Mouse (Mus musculus) liver, embryonic 15.5 days (tissue): ENCODE measurements around the gene Rae1. TPM values are rescaled to one million over a fixed set of nuclear protein-coding genes. Genes with fewer than 3 reads are reported as not detected.

Experiments used
- ATAC-seq: fragments of 200-750 bp; cut with Nextera tagmentation; 2 replicates; pipeline ENCODE4 v1.8.0; 2017; ENCODE audit warnings: moderate number of reproducible peaks, mild to moderate bottlenecking, moderate library complexity; ENCODE audit not compliant: insufficient read depth
- H3K27ac ChIP-seq: fragments of 300-500 bp; sonication (generic); replicated peaks from 2 replicates; pipeline ENCODE4 v1.5.1; 2015; ENCODE audit warnings: mild to moderate bottlenecking, inconsistent platforms
- H3K27me3 ChIP-seq: fragments of 300-500 bp; sonication (generic); 2 replicates; pipeline ENCODE4 v1.6.1; 2015; ENCODE audit warnings: mild to moderate bottlenecking, inconsistent platforms
- H3K36me3 ChIP-seq: fragments of 300-500 bp; sonication (generic); replicated peaks from 2 replicates; pipeline ENCODE4 v1.6.1; 2015; ENCODE audit warnings: moderate library complexity, mild to moderate bottlenecking, inconsistent platforms
- H3K4me1 ChIP-seq: fragments of 300-500 bp; sonication (generic); replicated peaks from 2 replicates; pipeline ENCODE4 v1.6.1; 2015; ENCODE audit warnings: inconsistent platforms
- H3K4me2 ChIP-seq: fragments of 300-500 bp; sonication (generic); 2 replicates; pipeline ENCODE4 v1.6.1; 2015; ENCODE audit warnings: moderate library complexity, mild to moderate bottlenecking, inconsistent platforms
- H3K4me3 ChIP-seq: fragments of 300-500 bp; sonication (generic); replicated peaks from 2 replicates; pipeline ENCODE4 v1.5.1; 2015; ENCODE audit warnings: mild to moderate bottlenecking, inconsistent platforms
- H3K9ac ChIP-seq: fragments of 300-500 bp; sonication (generic); 2 replicates; pipeline ENCODE4 v1.6.1; 2015; ENCODE audit warnings: moderate library complexity, mild to moderate bottlenecking, inconsistent platforms
- H3K9me3 ChIP-seq: fragments of 300-500 bp; sonication (generic); replicated peaks from 2 replicates; pipeline ENCODE4 v1.6.1; 2016; ENCODE audit warnings: inconsistent platforms
- WGBS: fragments of 180-500 bp; shearing (Covaris S2); methylation state at CpG from one replicate; pipeline ENCODE4 v1.1.7; 2015; ENCODE audit warnings: mixed read lengths; ENCODE audit not compliant: insufficient replicate concordance; 5-methylcytosine and 5-hydroxymethylcytosine counted together
- polyA plus RNA-seq: library from polyadenylated mRNA; unstranded; fragments of >200 nt; fragmentation: Nextera tagmentation; extraction: Ambion mirVana; gene quantifications from 2 replicates; pipeline ENCODE4 v1.2.1, GENCODE M21; 2015

The Rae1 gene
- polyA plus RNA-seq, 1 experiment from 2014 or later, result 64.7 TPM

GRCm38 (mm10) chr2:173027169-173027823 is 27.4 kb downstream of the Rae1 start:
- Histone ChIP-seq H3K36me3 (peaks cover 100% of the 10 kb centered on the region), H3K4me1 (peaks cover 87% of the 10 kb centered on the region), H3K9ac (peak overlapping the region; percentile 94), H3K27me3 (no peaks in the 10 kb centered on the region), H3K27ac (peak overlapping the region; percentile 99), H3K4me2 (peak overlapping the region; percentile 93), H3K4me3 (peak overlapping the region; percentile 91), H3K9me3 (no peaks in the 10 kb centered on the region)
- WGBS, result 90% methylated on average over 6 of the region's 6 CpGs
- no peak for ATAC-seq

GRCm38 (mm10) chr2:173027824-173028495 is 28.0 kb downstream of the Rae1 start:
- peaks cover 94% of the 10 kb centered on the region for H3K4me1 ChIP-seq
- no peaks in the 10 kb centered on the region for H3K9me3 ChIP-seq
- peaks cover 100% of the 10 kb centered on the region for H3K36me3 ChIP-seq
- H3K4me3 ChIP-seq, result peak overlapping the region; percentile 91
- no peak for ATAC-seq
- H3K9ac ChIP-seq, result peak overlapping the region; percentile 94
- H3K27me3 ChIP-seq, result no peaks in the 10 kb centered on the region
- peak overlapping the region; percentile 93 for H3K4me2 ChIP-seq
- 81% methylated on average over 4 of the region's 4 CpGs for WGBS
- peak overlapping the region; percentile 99 for H3K27ac ChIP-seq

- H3K27ac ChIP-seq, result peak overlapping the region; percentile 99
- H3K9me3 ChIP-seq, result no peaks in the 10 kb centered on the region
- peaks cover 100% of the 10 kb centered on the region for H3K36me3 ChIP-seq
- H3K9ac ChIP-seq, result peak overlapping the region; percentile 94
- H3K4me1 ChIP-seq, result peaks cover 100% of the 10 kb centered on the region
- H3K4me3 ChIP-seq, result peak overlapping the region; percentile 91
- no peak for ATAC-seq
- 71% methylated on average over 3 of the region's 3 CpGs for whole genome bisulfite sequencing
- H3K27me3 ChIP-seq, result no peaks in the 10 kb centered on the region
- H3K4me2 ChIP-seq, result peak overlapping the region; percentile 93
These were observed 28.7 kb downstream of the Rae1 start for GRCm38 (mm10) chr2:173028508-173029031.

DNA sequence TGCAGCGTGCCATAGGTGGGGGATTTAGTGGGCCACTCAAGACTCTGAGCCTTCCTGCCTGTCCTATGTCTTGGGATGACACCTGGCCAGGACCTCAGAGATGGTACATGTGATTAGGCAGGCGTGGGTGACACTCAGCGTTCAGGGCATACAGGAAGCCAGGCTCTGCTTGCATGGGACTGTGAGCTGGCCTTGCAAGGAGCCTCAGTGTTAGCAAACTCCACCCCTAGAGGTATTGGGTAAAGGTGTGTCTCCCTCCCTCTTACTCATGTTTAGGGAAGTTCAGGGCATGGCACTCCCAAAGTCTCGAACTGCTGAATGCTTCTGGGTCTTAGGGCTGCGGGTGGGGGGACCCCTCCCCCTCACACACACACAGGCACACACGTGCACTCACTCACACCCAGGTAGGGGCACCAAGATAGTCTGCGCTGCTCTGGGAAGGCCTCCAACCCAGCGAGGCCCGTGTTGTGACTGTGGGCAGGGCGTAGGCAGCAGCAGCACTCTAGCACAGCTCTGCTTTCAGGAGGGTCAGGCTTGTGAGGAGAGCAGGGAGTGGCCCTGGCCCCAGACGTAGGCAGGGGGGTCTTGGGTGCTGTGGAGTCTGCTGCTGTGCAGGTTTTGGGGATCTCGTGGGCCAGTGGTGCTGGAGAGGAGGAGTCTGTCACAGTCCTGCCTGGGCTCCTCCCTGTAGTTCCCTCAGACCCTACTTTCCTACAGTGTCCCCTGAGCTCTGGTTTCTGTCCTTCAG is 30.8 kb downstream of the Rae1 start:
- Histone ChIP-seq H3K36me3 (peaks cover 100% of the 10 kb centered on the region), H3K4me2 (peak overlapping the region; percentile 93), H3K27ac (peak overlapping the region; percentile 99), H3K27me3 (no peaks in the 10 kb centered on the region), H3K9ac (0 out of 2 replicates have a peak overlapping the region, but pooled peaks have one; percentile 71), H3K4me1 (peaks cover 100% of the 10 kb centered on the region), H3K4me3 (peak overlapping the region; percentile 91), H3K9me3 (no peaks in the 10 kb centered on the region)
- WGBS, result 56% methylated on average over 12 of the region's 12 CpGs
- ATAC-seq, result no peak

GRCm38 (mm10) chr2:173033531-173033930 is 33.6 kb downstream of the Rae1 start:
- peaks cover 86% of the 10 kb centered on the region for H3K36me3 ChIP-seq
- no peaks in the 10 kb centered on the region for H3K27me3 ChIP-seq
- WGBS, result 82% methylated on average over 13 of the region's 13 CpGs
- peak overlapping the region; percentile 93 for H3K4me2 ChIP-seq
- no peak for ATAC-seq
- H3K4me3 ChIP-seq, result peak overlapping the region; percentile 91
- H3K27ac ChIP-seq, result peak overlapping the region; percentile 99
- H3K4me1 ChIP-seq, result peaks cover 100% of the 10 kb centered on the region
- peak overlapping the region; percentile 71 for H3K9ac ChIP-seq
- no peaks in the 10 kb centered on the region for H3K9me3 ChIP-seq

- ATAC-seq, result peak; percentile 62
- WGBS, result 1% methylated on average over 4 of the region's 4 CpGs
- H3K4me2 ChIP-seq, result peak overlapping the region; percentile 93
- no peaks in the 10 kb centered on the region for H3K9me3 ChIP-seq
- H3K4me1 ChIP-seq, result peaks cover 100% of the 10 kb centered on the region
- peak overlapping the region; percentile 99 for H3K27ac ChIP-seq
- peak overlapping the region; percentile 91 for H3K4me3 ChIP-seq
- H3K36me3 ChIP-seq, result peaks cover 79% of the 10 kb centered on the region
- H3K27me3 ChIP-seq, result no peaks in the 10 kb centered on the region
- H3K9ac ChIP-seq, result peak overlapping the region; percentile 71
These were observed 35.1 kb downstream of the Rae1 start for GRCm38 (mm10) chr2:173034998-173035397.

GRCm38 (mm10) chr2:173035653-173036052 is 35.7 kb downstream of the Rae1 start:
- peaks cover 75% of the 10 kb centered on the region for H3K36me3 ChIP-seq
- no peaks in the 10 kb centered on the region for H3K9me3 ChIP-seq
- H3K4me1 ChIP-seq, result peaks cover 100% of the 10 kb centered on the region
- peak overlapping the region; percentile 65 for H3K9ac ChIP-seq
- H3K4me3 ChIP-seq, result peak overlapping the region; percentile 91
- ATAC-seq, result no peak
- H3K4me2 ChIP-seq, result peak overlapping the region; percentile 93
- 35% methylated on average over 5 of the region's 5 CpGs for WGBS
- peak overlapping the region; percentile 99 for H3K27ac ChIP-seq
- H3K27me3 ChIP-seq, result no peaks in the 10 kb centered on the region

DNA sequence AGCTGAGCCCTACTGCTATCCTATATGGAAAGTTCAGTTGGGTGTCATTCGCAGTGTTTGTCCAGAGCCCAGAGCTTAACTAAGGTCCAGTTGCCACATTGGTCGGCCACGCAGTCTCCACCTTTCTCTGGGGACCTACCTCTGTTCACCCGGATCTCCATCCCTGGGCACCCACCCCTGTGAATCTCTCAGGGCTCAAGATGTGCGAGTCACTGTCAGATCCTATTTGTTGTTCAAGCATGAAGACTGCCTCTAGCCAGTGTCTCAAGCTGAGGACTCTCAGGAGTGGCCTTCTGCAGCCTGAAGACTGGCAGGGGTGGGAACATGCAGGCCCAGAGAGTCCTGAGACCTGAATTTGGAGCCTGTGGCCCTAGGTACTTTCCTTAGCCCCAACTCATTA is 36.1 kb downstream of the Rae1 start:
- ATAC-seq, result no peak
- peak overlapping the region; percentile 91 for H3K4me3 ChIP-seq
- WGBS, result 55% methylated on average over 5 of the region's 5 CpGs
- H3K4me1 ChIP-seq, result peaks cover 100% of the 10 kb centered on the region
- no peaks in the 10 kb centered on the region for H3K27me3 ChIP-seq
- peak overlapping the region; percentile 65 for H3K9ac ChIP-seq
- H3K36me3 ChIP-seq, result peaks cover 71% of the 10 kb centered on the region
- peak overlapping the region; percentile 99 for H3K27ac ChIP-seq
- H3K4me2 ChIP-seq, result peak overlapping the region; percentile 93
- H3K9me3 ChIP-seq, result no peaks in the 10 kb centered on the region

DNA sequence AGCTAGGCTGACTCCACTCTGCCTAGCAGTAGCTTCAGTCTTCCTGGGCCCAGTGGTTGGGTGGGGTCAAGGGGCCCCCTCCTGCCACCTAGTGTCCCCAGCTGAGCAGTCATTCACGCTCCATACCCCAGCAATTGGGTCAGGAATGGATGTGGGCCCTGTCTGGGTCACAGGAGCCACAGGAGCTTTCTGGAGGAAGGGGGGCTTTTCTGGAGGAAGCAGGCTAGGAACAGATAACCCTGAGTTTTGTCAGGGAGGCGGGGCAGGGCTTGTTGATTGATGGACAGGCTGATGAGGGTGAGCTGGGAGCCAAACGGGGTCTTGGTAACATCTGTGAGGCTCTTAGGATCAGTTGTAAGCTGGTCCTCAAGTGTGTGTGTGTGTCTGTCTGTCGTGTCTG is 36.7 kb downstream of the Rae1 start:
- peak overlapping the region; percentile 99 for H3K27ac ChIP-seq
- H3K4me1 ChIP-seq, result peaks cover 100% of the 10 kb centered on the region

DNA sequence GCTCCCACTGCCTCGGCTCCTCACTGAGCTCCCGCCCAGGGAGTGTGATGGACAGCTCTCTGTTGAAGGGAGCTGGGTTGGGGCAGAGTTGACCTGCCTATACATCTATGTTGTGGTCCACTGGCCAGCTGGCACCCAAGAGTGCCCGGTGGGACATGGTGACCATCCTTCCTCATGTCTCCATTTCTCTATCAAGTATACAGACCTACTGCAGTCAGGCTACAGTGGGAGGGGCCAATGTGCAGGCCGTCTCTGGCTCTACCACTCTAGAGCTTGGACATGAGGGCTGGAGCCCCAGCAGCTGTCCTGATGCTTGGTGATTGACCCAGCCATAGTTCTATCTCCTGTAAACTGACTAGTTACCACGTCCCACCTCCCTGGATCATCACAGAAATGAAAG is 37.4 kb downstream of the Rae1 start:
- Histone ChIP-seq H3K36me3 (peaks cover 58% of the 10 kb centered on the region), H3K27me3 (no peaks in the 10 kb centered on the region), H3K4me1 (peaks cover 100% of the 10 kb centered on the region), H3K27ac (peak overlapping the region; percentile 99), H3K9ac (peak overlapping the region; percentile 65), H3K4me2 (peak overlapping the region; percentile 93), H3K4me3 (peak overlapping the region; percentile 36), H3K9me3 (no peaks in the 10 kb centered on the region)
- ATAC-seq, result no peak
- WGBS, result 22% methylated on average over 5 of the region's 5 CpGs

More for the DNA sequence above, 36.7 kb downstream of the Rae1 start:
- H3K36me3 ChIP-seq, result peaks cover 65% of the 10 kb centered on the region
- no peak for ATAC-seq
- peak overlapping the region; percentile 91 for H3K4me3 ChIP-seq
- H3K9me3 ChIP-seq, result no peaks in the 10 kb centered on the region
- H3K4me2 ChIP-seq, result peak overlapping the region; percentile 93
- peak overlapping the region; percentile 65 for H3K9ac ChIP-seq
- WGBS, result 13% methylated on average over 4 of the region's 4 CpGs
- no peaks in the 10 kb centered on the region for H3K27me3 ChIP-seq
